Mouse (Mus musculus) forebrain, embryonic 16.5 days (tissue): ENCODE results near the gene 4930595D18Rik. TPM values are rescaled to one million over a fixed set of nuclear protein-coding genes. Genes with fewer than 3 reads are reported as not detected.

Experiments
- ATAC-seq: fragments of 200-750 bp; cut with Nextera tagmentation; 2 replicates; pipeline ENCODE4 v1.8.0; 2017; ENCODE audit warnings: mild to moderate bottlenecking, moderate library complexity
- H3K27ac ChIP-seq: fragments of 300-500 bp; sonication (generic); 2 replicates; pipeline ENCODE4 v1.5.1; 2014; ENCODE audit warnings: low read length, control low read depth
- H3K27me3 ChIP-seq: fragments of 300-500 bp; sonication (generic); replicated peaks from 2 replicates; pipeline ENCODE4 v1.6.1; 2014; ENCODE audit warnings: low read length; ENCODE audit not compliant: control insufficient read depth, insufficient read depth
- H3K36me3 ChIP-seq: fragments of 300-500 bp; sonication (generic); 2 replicates; pipeline ENCODE4 v1.6.1; 2014; ENCODE audit not compliant: control insufficient read depth, insufficient read depth
- H3K4me1 ChIP-seq: fragments of 300-500 bp; sonication (generic); replicated peaks from 2 replicates; pipeline ENCODE4 v1.6.1; 2014; ENCODE audit warnings: low read length; ENCODE audit not compliant: control insufficient read depth, insufficient read depth
- H3K4me2 ChIP-seq: fragments of 300-500 bp; sonication (generic); 2 replicates; pipeline ENCODE4 v1.6.1; 2014; ENCODE audit warnings: mild to moderate bottlenecking, low read length, control low read depth
- H3K4me3 ChIP-seq: fragments of 300-500 bp; sonication (generic); replicated peaks from 2 replicates; pipeline ENCODE4 v1.5.1; 2014; ENCODE audit warnings: mild to moderate bottlenecking, low read length, control low read depth
- H3K9ac ChIP-seq: fragments of 300-500 bp; sonication (generic); replicated peaks from 2 replicates; pipeline ENCODE4 v1.6.1; 2014; ENCODE audit warnings: low read depth, low read length, control low read depth
- H3K9me3 ChIP-seq: fragments of 300-500 bp; sonication (generic); 2 replicates; pipeline ENCODE4 v1.6.1; 2016; ENCODE audit warnings: low read length; ENCODE audit not compliant: control insufficient read depth
- whole genome bisulfite sequencing: fragments of 180-500 bp; shearing (Covaris S2); extraction: QIAGEN DNeasy Blood & Tissue Kit; methylation state at CpG from one replicate; pipeline ENCODE4 v1.1.7; 2014; 5-methylcytosine and 5-hydroxymethylcytosine counted together
- polyA plus RNA-seq: library from polyadenylated mRNA; unstranded; fragments of >200 nt; fragmentation: Nextera tagmentation; extraction: Ambion mirVana; gene quantifications from 2 replicates; pipeline ENCODE4 v1.2.1, GENCODE M21; 2015

Gene 4930595D18Rik
- not detected in 2 replicates for polyA plus RNA-seq

GRCm38 (mm10) chr12:111184476-111184875 lies at the start of gene 4930595D18Rik:
TSS of gene 4930595D18Rik (minus strand) at chr12:111184491.
- Histone ChIP-seq H3K9ac (no peak within 1 kb of the TSS), H3K27ac (no peak within 1 kb of the TSS), H3K4me3 (no peak within 1 kb of the TSS), H3K36me3 (no peaks in the 10 kb centered on the region), H3K4me2 (no peak within 1 kb of the TSS), H3K9me3 (no peaks in the 10 kb centered on the region), H3K27me3 (no peaks in the 10 kb centered on the region), H3K4me1 (0 out of 2 replicates have a peak, but pooled peaks cover 2% of the 10 kb centered on the region)
- 82% methylated on average over 5 of the region's 5 CpGs for WGBS
- no peak for ATAC-seq

DNA sequence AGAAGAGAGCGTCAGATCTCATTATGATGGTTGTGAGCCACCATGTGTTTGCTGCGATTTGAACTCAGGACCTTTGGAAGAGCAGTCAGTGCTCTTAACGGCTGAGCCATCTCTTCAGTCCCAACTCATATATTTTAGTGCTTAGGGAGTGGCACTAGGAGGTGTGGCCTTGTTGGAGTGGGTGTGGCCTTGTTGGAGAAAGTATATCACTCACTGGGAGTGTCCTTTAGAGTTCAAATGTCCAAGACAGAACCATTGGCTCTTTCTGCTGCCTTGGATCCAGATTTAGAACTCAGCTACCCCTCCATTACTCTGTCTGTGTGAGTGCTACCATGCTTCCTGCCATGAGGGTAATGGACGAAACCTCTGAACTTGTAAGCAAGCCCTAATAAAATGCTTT lies 49.5 kb upstream of the 4930595D18Rik start:
- Histone ChIP-seq H3K4me2 (no peak overlapping the region), H3K4me3 (no peak overlapping the region), H3K36me3 (no peaks in the 10 kb centered on the region), H3K4me1 (0 out of 2 replicates have a peak, but pooled peaks cover 2% of the 10 kb centered on the region), H3K9me3 (no peaks in the 10 kb centered on the region), H3K27ac (no peak overlapping the region), H3K9ac (no peak overlapping the region), H3K27me3 (no peaks in the 10 kb centered on the region)
- ATAC-seq: no peak
- 96% methylated on average over 4 of the region's 4 CpGs for WGBS

- Histone ChIP-seq H3K4me2 (no peak overlapping the region), H3K27ac (no peak overlapping the region), H3K9ac (no peak overlapping the region), H3K4me1 (no peaks in the 10 kb centered on the region), H3K9me3 (no peaks in the 10 kb centered on the region), H3K4me3 (no peak overlapping the region), H3K27me3 (no peaks in the 10 kb centered on the region), H3K36me3 (no peaks in the 10 kb centered on the region)
- ATAC-seq: no peak
- 93% methylated on average over 2 of the region's 2 CpGs for WGBS
Observed at GRCm38 (mm10) chr12:111230793-111231192, 46.5 kb upstream of the 4930595D18Rik start.

GRCm38 (mm10) chr12:111228488-111228887 lies 44.2 kb upstream of the 4930595D18Rik start:
- no peak overlapping the region for H3K4me3 ChIP-seq
- no peak for ATAC-seq
- WGBS: 96% methylated on average over 5 of the region's 5 CpGs
- H3K4me2 ChIP-seq: no peak overlapping the region
- no peaks in the 10 kb centered on the region for H3K4me1 ChIP-seq
- H3K36me3 ChIP-seq: no peaks in the 10 kb centered on the region
- H3K27ac ChIP-seq: no peak overlapping the region
- no peaks in the 10 kb centered on the region for H3K27me3 ChIP-seq
- H3K9ac ChIP-seq: no peak overlapping the region
- H3K9me3 ChIP-seq: no peaks in the 10 kb centered on the region

- no peak overlapping the region for H3K4me3 ChIP-seq
- no peak for ATAC-seq
- H3K4me1 ChIP-seq: no peaks in the 10 kb centered on the region
- H3K36me3 ChIP-seq: peaks cover under 1% of the 10 kb centered on the region
- H3K27ac ChIP-seq: no peak overlapping the region
- no peaks in the 10 kb centered on the region for H3K27me3 ChIP-seq
- no peak overlapping the region for H3K9ac ChIP-seq
- no peaks in the 10 kb centered on the region for H3K9me3 ChIP-seq
- WGBS: 86% methylated on average over 4 of the region's 4 CpGs
- H3K4me2 ChIP-seq: no peak overlapping the region
Observed at GRCm38 (mm10) chr12:111227410-111227809, 43.1 kb upstream of the 4930595D18Rik start.

GRCm38 (mm10) chr12:111225197-111225780 lies 41.0 kb upstream of the 4930595D18Rik start:
- 77% methylated on average over 10 of the region's 10 CpGs for WGBS
- H3K27ac ChIP-seq: no peak overlapping the region

GRCm38 (mm10) chr12:111218867-111219266 lies 34.6 kb upstream of the 4930595D18Rik start:
- H3K4me3 ChIP-seq: no peak overlapping the region
- peaks cover 5% of the 10 kb centered on the region; the same call in 1 of the 2 replicates for H3K9me3 ChIP-seq
- ATAC-seq: no peak
- no peak overlapping the region for H3K9ac ChIP-seq
- peaks cover 17% of the 10 kb centered on the region for H3K36me3 ChIP-seq
- no peaks in the 10 kb centered on the region for H3K4me1 ChIP-seq
- no peaks in the 10 kb centered on the region for H3K27me3 ChIP-seq
- H3K4me2 ChIP-seq: no peak overlapping the region
- WGBS: 94% methylated on average over 6 of the region's 6 CpGs
- no peak overlapping the region for H3K27ac ChIP-seq

More at GRCm38 (mm10) chr12:111225197-111225780, 41.0 kb upstream of the 4930595D18Rik start:
- no peaks in the 10 kb centered on the region for H3K27me3 ChIP-seq
- no peak overlapping the region for H3K9ac ChIP-seq
- no peak for ATAC-seq
- peaks cover 17% of the 10 kb centered on the region for H3K36me3 ChIP-seq
- peaks cover 5% of the 10 kb centered on the region; the same call in 1 of the 2 replicates for H3K9me3 ChIP-seq
- no peaks in the 10 kb centered on the region for H3K4me1 ChIP-seq
- no peak overlapping the region for H3K4me2 ChIP-seq
- H3K4me3 ChIP-seq: no peak overlapping the region

DNA sequence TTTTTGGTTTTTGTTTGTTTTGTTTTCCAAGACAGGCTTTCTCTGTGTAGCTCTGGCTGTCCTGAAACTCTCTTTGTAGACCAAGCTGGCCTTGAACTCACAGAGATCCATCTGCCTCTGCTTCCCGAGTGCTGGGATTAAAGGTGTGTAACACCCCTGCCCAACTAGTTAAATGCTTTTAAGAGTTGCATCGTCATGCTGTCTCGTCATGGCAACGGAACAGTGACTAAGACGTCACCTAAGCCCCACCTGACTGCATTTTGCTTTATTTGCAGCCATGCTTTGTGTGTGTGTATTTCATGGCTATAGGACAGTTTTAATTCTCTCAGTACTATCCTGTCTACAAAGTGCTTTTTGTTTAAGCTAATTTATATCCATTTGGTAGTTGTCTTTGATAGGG lies 27.4 kb upstream of the 4930595D18Rik start:
- no peaks in the 10 kb centered on the region for H3K4me1 ChIP-seq
- H3K4me3 ChIP-seq: no peak overlapping the region
- ATAC-seq: no peak
- H3K36me3 ChIP-seq: no peaks in the 10 kb centered on the region
- H3K27ac ChIP-seq: no peak overlapping the region
- H3K27me3 ChIP-seq: no peaks in the 10 kb centered on the region
- 69% methylated on average over 5 of the region's 5 CpGs for WGBS
- H3K9ac ChIP-seq: no peak overlapping the region
- H3K4me2 ChIP-seq: no peak overlapping the region
- H3K9me3 ChIP-seq: no peaks in the 10 kb centered on the region

DNA sequence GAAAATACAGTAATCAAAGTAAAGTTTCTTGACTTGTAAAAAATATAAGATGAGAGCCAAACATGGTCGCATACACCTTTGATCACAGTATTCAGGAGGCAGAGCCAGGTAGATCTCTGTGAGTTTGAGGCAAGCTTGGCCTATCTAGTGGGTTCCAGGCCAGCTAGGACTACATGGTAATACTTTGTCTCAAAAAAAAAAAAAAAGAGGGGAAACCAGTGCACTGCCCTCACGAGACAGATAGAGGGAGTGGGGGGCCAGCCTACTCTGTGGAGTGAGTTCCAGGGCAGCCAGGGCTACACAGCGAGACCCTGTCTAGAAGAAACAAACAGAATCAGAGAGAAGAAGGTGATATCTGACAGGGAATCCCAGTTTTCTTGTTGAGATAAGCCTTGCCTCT lies 23.4 kb upstream of the 4930595D18Rik start:
- no peak overlapping the region for H3K4me3 ChIP-seq
- WGBS: 86% methylated on average over 3 of the region's 3 CpGs
- no peak overlapping the region for H3K27ac ChIP-seq
- no peaks in the 10 kb centered on the region for H3K27me3 ChIP-seq
- no peaks in the 10 kb centered on the region for H3K36me3 ChIP-seq
- ATAC-seq: no peak
- no peak overlapping the region for H3K9ac ChIP-seq
- no peaks in the 10 kb centered on the region for H3K9me3 ChIP-seq
- peaks cover 12% of the 10 kb centered on the region for H3K4me1 ChIP-seq
- H3K4me2 ChIP-seq: no peak overlapping the region

GRCm38 (mm10) chr12:111203945-111204344 lies 19.7 kb upstream of the 4930595D18Rik start:
- H3K4me2 ChIP-seq: no peak overlapping the region
- no peaks in the 10 kb centered on the region for H3K27me3 ChIP-seq
- no peaks in the 10 kb centered on the region for H3K36me3 ChIP-seq
- peaks cover 12% of the 10 kb centered on the region for H3K4me1 ChIP-seq
- H3K9ac ChIP-seq: no peak overlapping the region
- peak overlapping the region; percentile 52 for H3K27ac ChIP-seq
- 47% methylated on average over 3 of the region's 3 CpGs for WGBS
- no peak overlapping the region for H3K4me3 ChIP-seq
- ATAC-seq: no peak
- no peaks in the 10 kb centered on the region for H3K9me3 ChIP-seq
